Mouse (Mus musculus): ENCODE results near the gene Mrpl44. TPM values are rescaled to one million over a fixed set of nuclear protein-coding genes. Genes with fewer than 3 reads are reported as not detected.

Gene Mrpl44
- total and polyA plus RNA-seq, 2 experiments from 2014 or later, result 33.3 to 46.5 TPM

- TF ChIP-seq CTCF (IDR thresholded peaks at IDR 0.05; ENCODE audit: low read depth), result peak; percentile 41; the same call in 1 of the 2 replicates
- Histone ChIP-seq H3K27ac (ENCODE audit: low read depth, low read length) (no peak overlapping the region), H3K27me3 (ENCODE audit: insufficient read depth, low read length) (no peaks in the 10 kb centered on the region), H3K4me1 (ENCODE audit: insufficient read depth) (no peaks in the 10 kb centered on the region), H3K9ac (no peak overlapping the region), H3K9me3 (ENCODE audit: low read length) (no peaks in the 10 kb centered on the region), H3K4me3 (ENCODE audit: low read depth, low read length) (no peak overlapping the region), H3K36me3 (ENCODE audit: insufficient read depth) (peaks cover 41% of the 10 kb centered on the region), H3K4me2 (ENCODE audit: low read depth) (no peak overlapping the region)
- DNase-seq, result no peak
- ATAC-seq, result no peak
- WGBS, result 81% methylated on average over 3 of the region's 3 CpGs
Observed at GRCm38 (mm10) chr1:79782433-79782832, 6.6 kb downstream of the Mrpl44 start.

GRCm38 (mm10) chr1:79786267-79786927 is 10.6 kb downstream of the Mrpl44 start:
- H3K4me3 ChIP-seq (ENCODE audit: low read depth, low read length), result no peak overlapping the region

GRCm38 (mm10) chr1:79797084-79797483 is 21.3 kb downstream of the Mrpl44 start:
- ATAC-seq, result no peak
- no peak for TF ChIP-seq CTCF (IDR thresholded peaks at IDR 0.05; ENCODE audit: low read depth)
- no peak overlapping the region for H3K4me2 ChIP-seq (ENCODE audit: low read depth)
- no peak overlapping the region for H3K9ac ChIP-seq
- no peak overlapping the region for H3K27ac ChIP-seq (ENCODE audit: low read depth, low read length)
- H3K4me1 ChIP-seq (ENCODE audit: insufficient read depth), result no peaks in the 10 kb centered on the region
- H3K4me3 ChIP-seq (ENCODE audit: low read depth, low read length), result no peak overlapping the region
- no peaks in the 10 kb centered on the region for H3K9me3 ChIP-seq (ENCODE audit: low read length)
- no peak for DNase-seq
- WGBS, result 89% methylated on average over 3 of the region's 3 CpGs
- no peaks in the 10 kb centered on the region for H3K36me3 ChIP-seq (ENCODE audit: insufficient read depth)
- H3K27me3 ChIP-seq (ENCODE audit: insufficient read depth, low read length), result no peaks in the 10 kb centered on the region

More at GRCm38 (mm10) chr1:79786267-79786927, 10.6 kb downstream of the Mrpl44 start:
- DNase-seq (peak; percentile 78), ATAC-seq (peak; percentile 90)
- Histone ChIP-seq H3K9me3 (ENCODE audit: low read length) (no peaks in the 10 kb centered on the region), H3K27me3 (ENCODE audit: insufficient read depth, low read length) (no peaks in the 10 kb centered on the region), H3K36me3 (ENCODE audit: insufficient read depth) (peaks cover 23% of the 10 kb centered on the region), H3K27ac (ENCODE audit: low read depth, low read length) (no peak overlapping the region), H3K4me1 (ENCODE audit: insufficient read depth) (no peaks in the 10 kb centered on the region), H3K4me2 (ENCODE audit: low read depth) (no peak overlapping the region), H3K9ac (no peak overlapping the region)
- 69% methylated on average over 7 of the region's 7 CpGs for WGBS
- peak; percentile 85 for TF ChIP-seq CTCF (IDR thresholded peaks at IDR 0.05; ENCODE audit: low read depth)

- ATAC-seq, result 0 out of 2 replicates have a peak, but pooled peaks have one; percentile 10
- H3K36me3 ChIP-seq (ENCODE audit: insufficient read depth), result no peaks in the 10 kb centered on the region
- no peak overlapping the region for H3K9ac ChIP-seq
- H3K4me2 ChIP-seq (ENCODE audit: low read depth), result no peak overlapping the region
- DNase-seq, result no peak
- H3K9me3 ChIP-seq (ENCODE audit: low read length), result no peaks in the 10 kb centered on the region
- TF ChIP-seq CTCF (IDR thresholded peaks at IDR 0.05; ENCODE audit: low read depth), result no peak
- no peaks in the 10 kb centered on the region for H3K4me1 ChIP-seq (ENCODE audit: insufficient read depth)
- WGBS, result 58% methylated on average over 11 of the region's 11 CpGs
- no peak overlapping the region for H3K4me3 ChIP-seq (ENCODE audit: low read depth, low read length)
- no peak overlapping the region for H3K27ac ChIP-seq (ENCODE audit: low read depth, low read length)
- no peaks in the 10 kb centered on the region for H3K27me3 ChIP-seq (ENCODE audit: insufficient read depth, low read length)
Observed at GRCm38 (mm10) chr1:79802858-79803427, 27.1 kb downstream of the Mrpl44 start.

GRCm38 (mm10) chr1:79803614-79804013 is 27.8 kb downstream of the Mrpl44 start:
- Histone ChIP-seq H3K4me3 (ENCODE audit: low read depth, low read length) (no peak overlapping the region), H3K27ac (ENCODE audit: low read depth, low read length) (no peak overlapping the region), H3K9me3 (ENCODE audit: low read length) (no peaks in the 10 kb centered on the region), H3K27me3 (ENCODE audit: insufficient read depth, low read length) (no peaks in the 10 kb centered on the region), H3K4me1 (ENCODE audit: insufficient read depth) (no peaks in the 10 kb centered on the region), H3K36me3 (ENCODE audit: insufficient read depth) (no peaks in the 10 kb centered on the region), H3K9ac (no peak overlapping the region), H3K4me2 (ENCODE audit: low read depth) (no peak overlapping the region)
- no peak for TF ChIP-seq CTCF (IDR thresholded peaks at IDR 0.05; ENCODE audit: low read depth)
- WGBS, result 83% methylated on average over 7 of the region's 7 CpGs
- ATAC-seq (no peak), DNase-seq (no peak)

GRCm38 (mm10) chr1:79806865-79807264 is 31.0 kb downstream of the Mrpl44 start:
- H3K4me1 ChIP-seq (ENCODE audit: insufficient read depth), result no peaks in the 10 kb centered on the region

GRCm38 (mm10) chr1:79809447-79809846 is 33.6 kb downstream of the Mrpl44 start:
- H3K36me3 ChIP-seq (ENCODE audit: insufficient read depth), result no peaks in the 10 kb centered on the region
- 81% methylated on average over 3 of the region's 3 CpGs for WGBS
- H3K9me3 ChIP-seq (ENCODE audit: low read length), result no peaks in the 10 kb centered on the region
- no peak overlapping the region for H3K4me2 ChIP-seq (ENCODE audit: low read depth)
- no peak overlapping the region for H3K4me3 ChIP-seq (ENCODE audit: low read depth, low read length)
- no peaks in the 10 kb centered on the region for H3K4me1 ChIP-seq (ENCODE audit: insufficient read depth)
- no peaks in the 10 kb centered on the region for H3K27me3 ChIP-seq (ENCODE audit: insufficient read depth, low read length)
- H3K9ac ChIP-seq, result no peak overlapping the region
- no peak for ATAC-seq
- TF ChIP-seq CTCF (IDR thresholded peaks at IDR 0.05; ENCODE audit: low read depth), result no peak
- no peak overlapping the region for H3K27ac ChIP-seq (ENCODE audit: low read depth, low read length)
- no peak for DNase-seq

More at GRCm38 (mm10) chr1:79806865-79807264, 31.0 kb downstream of the Mrpl44 start:
- Histone ChIP-seq H3K4me3 (ENCODE audit: low read depth, low read length) (no peak overlapping the region), H3K27ac (ENCODE audit: low read depth, low read length) (no peak overlapping the region), H3K9ac (no peak overlapping the region), H3K36me3 (ENCODE audit: insufficient read depth) (no peaks in the 10 kb centered on the region), H3K4me2 (ENCODE audit: low read depth) (no peak overlapping the region), H3K27me3 (ENCODE audit: insufficient read depth, low read length) (no peaks in the 10 kb centered on the region), H3K9me3 (ENCODE audit: low read length) (no peaks in the 10 kb centered on the region)
- peak; percentile 25 for DNase-seq
- 0 out of 2 replicates have a peak, but pooled peaks have one; percentile 38 for ATAC-seq
- no peak for TF ChIP-seq CTCF (IDR thresholded peaks at IDR 0.05; ENCODE audit: low read depth)
- 46% methylated on average over 5 of the region's 5 CpGs for WGBS

All from forebrain, postnatal 0 days (tissue).